Mouse (Mus musculus) adrenal gland, adult 18-20 months (tissue): ENCODE measurements at regions not wholly inside any gene's neighbourhood (a gene's known extent, or its start where the extent isn't known, plus 50 kb on each side); places are given as distances from the start of the nearest gene placed in this dataset.

Experiments used
- DNase-seq, 2 experiments: peaks; one replicate each; pipeline ENCODE4 v3.0.0; 2021 to 2022; ENCODE audit warnings: low spot score in 2 of 2

GRCm38 (mm10) chr1:186572651-186573050, 133.1 kb downstream of the Tgfb2 start:
- DNase-seq: no peak

DNA sequence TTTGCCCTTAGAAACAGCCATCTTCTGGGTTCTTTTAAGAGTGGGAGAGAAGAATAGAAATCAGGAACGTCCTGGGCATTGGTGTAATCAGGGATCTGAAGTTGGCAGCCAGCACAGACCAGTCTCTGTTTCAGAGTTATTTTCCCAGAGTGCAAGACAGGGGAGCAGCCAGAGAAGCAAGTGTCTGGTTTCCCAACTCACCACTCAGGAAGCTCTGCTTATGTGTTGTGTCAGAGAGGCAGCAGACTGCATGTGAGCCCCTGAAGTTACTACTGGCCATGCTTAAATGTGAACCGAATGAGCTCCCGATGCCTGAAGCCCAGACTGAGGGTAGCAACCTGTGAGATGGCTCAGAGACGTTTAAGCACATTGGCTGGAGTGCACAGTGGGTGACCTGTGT, 133.7 kb downstream of the Tgfb2 start:
- DNase-seq: no peak

DNA sequence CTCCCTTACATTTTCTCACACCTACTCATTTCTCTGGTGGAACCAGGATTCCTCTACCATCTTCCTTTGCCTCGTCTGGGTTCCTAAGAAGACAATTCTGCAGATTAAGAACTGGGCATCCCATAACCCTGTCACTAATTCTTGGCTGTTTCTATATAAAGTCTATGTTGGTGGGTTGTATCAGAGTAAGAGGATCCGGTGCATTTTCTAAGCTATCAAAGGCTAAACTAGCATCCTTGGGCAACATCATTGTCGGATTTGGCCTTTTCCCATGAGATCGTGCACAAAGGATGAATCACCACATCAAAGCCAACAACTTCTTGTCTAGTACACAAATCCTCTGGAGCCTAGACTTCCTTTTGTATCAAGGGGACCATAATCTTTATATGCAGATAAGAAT, 137.3 kb downstream of the Tgfb2 start:
- DNase-seq: no peak

- DNase-seq: no peak
Measured at GRCm38 (mm10) chr1:186568076-186568475, 137.7 kb downstream of the Tgfb2 start.

- DNase-seq: no peak
Measured at GRCm38 (mm10) chr1:186567136-186567826, 138.5 kb downstream of the Tgfb2 start.

DNA sequence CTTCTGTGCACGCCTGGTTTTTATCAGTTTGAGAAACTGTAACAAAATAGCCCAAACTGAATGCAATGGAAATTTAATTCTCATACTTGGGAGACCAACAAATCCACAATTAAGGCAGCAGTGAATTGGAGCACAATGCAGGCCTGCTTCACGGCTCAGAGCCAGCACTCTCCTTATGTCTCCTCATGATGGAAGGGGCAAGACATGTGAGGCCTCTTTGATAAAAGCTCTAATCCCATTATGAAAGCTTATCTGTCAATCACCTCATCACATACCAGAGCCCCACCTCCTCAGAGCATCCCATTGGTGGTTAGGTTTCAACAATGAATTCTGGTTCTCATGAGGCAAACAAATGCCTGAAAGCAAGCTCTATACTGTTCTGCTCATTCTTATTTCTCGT, 143.8 kb downstream of the Tgfb2 start:
- no peak for DNase-seq

- DNase-seq: no peak
Measured at GRCm38 (mm10) chr1:186555441-186555975, 150.3 kb downstream of the Tgfb2 start.

DNA sequence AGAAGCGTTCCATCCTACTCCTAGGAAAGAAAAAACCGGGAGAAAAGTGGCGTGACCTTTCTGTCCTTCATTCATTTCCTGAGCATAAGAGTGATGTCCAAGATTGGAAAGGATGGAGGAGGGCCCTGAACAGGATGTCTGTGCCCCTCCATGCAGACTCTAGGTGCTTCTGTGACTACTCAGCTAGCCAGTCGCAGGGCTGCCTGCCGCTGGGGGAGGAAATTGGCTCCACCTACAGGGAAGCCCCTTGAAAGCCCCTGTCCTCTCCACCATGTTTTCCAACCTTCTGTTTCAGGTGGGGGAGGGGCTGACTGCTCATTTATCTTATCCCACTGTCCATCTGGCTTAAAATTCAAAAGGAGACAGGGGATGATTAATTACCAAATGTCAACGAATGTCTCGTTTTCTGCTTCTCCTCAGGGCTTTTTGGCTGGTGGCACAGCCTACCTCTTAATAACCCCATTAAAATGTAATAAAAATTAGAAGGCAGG, 151.2 kb downstream of the Tgfb2 start:
- no peak for DNase-seq

DNA sequence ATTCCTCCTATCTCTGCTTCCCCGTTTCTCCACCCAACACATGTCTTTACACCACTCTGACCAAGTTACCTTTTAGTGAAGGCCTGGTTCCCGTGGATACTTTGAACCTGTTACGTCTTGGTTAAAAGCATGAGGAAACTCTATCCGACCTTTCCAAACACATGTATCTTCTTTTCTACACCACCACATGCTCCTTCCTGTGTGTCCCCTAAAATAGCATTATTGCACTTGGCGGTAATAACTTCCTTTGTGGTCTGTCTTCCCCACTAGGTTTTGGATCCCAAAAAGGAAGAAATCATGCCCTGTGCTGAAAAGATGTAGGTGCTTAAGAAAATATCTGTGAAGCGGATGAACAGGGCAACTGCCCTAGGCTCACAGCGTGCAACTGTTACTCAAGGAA, 153.1 kb downstream of the Tgfb2 start:
- no peak for DNase-seq

GRCm38 (mm10) chr1:186550265-186550885, 155.4 kb downstream of the Tgfb2 start:
- peak; percentile 56 to 60 for DNase-seq

DNA sequence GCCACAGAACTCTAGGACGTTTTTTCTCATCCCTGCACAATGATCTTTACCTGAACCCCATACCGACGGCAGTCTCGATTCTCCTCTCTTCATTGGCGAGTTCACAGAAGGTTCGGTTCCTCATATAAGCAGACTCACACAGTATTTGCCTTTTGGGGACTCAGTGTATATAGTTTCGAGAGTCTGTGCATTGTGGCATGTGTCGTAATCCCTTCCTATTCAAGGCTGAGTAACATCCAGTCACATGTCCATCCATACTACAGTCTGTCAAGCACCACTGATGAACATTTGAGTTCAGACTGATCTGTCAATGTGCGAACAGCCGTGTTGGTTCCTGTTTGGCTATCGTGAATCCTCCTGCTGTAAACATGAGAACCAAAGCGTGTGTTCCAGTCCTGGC, 156.6 kb downstream of the Tgfb2 start:
- no peak for DNase-seq

DNA sequence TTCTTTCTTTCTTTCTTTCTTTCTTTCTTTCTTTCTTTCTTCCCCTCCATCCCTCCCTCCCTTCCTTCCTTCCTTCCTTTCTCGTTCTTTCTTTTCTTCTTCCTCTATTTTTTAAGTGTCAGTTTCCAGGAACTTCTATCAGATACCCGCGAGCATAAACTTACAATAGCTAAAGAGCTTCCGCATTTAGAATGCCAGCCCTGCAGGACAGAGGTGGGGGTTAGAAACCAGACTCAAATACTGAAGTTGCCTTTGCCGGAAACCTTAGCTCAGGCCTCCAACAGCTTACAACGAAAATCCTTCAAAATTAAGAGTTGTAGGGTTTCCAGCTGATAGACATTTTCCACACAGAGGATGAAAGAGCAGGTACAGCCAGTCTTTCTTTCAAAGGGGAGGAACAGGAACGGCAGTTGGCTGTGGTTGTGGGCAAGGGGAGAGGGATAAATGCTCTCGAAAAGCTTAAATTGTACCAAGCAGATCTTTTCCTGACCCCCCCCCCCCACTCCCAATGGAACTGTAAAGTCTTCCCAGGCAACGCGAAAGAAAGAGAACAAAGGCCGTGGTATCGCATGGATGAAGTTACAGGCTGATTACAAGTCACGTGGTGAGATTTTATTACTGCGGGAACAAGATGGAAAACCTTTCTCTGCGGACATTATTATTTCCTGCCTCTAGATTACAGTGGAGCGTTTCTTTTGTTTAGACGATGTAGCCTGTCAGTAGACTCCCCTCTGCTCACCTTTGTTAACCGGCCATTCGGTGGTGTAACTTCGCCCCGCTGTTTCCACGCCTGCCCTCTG, 159.2 kb downstream of the Tgfb2 start:
- no peak for DNase-seq

DNA sequence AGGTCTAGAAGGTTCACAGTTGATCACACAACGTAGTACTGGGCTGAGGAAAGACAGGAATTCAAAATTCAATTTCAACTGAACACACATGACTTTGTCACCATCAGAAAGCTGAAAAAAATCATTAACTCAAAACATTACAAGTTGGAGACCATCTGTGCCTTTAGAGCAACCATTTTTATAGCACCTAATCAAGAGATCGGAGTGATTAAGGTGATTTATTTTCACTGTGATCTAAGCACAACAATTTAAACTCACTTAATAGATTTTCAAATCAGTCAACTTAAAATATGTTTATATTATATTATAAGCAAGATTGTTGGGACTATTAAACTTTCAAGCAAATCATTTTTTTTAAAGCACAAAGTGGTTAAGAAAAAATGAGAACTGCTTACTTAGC, 165.7 kb downstream of the Tgfb2 start:
- no peak for DNase-seq

DNA sequence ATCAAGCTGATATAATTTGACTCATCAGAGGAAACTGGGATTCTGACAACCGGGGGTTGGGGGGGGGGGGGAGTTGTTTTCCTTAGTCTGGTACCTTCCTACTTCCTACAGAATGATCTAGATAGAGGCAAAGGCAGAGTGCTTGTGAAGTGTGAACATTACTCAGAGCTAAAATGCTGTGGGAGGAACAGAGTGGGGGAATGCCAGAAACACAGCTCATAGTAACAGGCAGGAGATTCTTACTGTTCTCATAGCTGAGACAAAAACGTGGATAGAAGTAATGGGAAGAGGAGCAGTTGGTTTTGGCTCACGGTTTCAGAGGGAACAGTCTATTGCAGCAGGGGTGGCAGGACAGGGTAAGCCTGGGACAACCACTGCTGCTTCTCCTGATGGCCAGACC, 167.6 kb downstream of the Tgfb2 start:
- DNase-seq: no peak

DNA sequence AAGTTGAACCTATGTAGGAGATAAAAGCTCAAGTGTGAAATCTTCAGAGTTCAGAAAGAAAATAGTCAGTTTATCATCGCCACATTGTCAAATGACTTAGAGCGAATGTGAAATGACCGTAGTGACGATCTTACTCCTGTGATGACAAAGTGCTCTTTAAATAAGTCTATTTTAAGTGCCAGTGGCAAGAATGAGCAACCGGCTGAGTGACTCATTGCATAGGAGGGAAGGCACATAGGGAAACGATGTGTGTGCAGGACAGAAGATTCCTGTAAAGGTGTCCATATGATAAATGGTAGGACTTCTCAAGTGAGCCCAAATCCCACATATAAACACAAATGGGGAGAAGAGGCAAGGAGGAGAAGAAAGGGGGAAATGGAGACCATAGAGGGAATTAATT, 189.8 kb downstream of the Tgfb2 start:
- DNase-seq: no peak

GRCm38 (mm10) chr1:186515071-186515470, 190.7 kb downstream of the Tgfb2 start:
- no peak for DNase-seq

- no peak for DNase-seq
Measured at GRCm38 (mm10) chr1:186513861-186514260, 191.9 kb downstream of the Tgfb2 start.

GRCm38 (mm10) chr1:186510531-186510930, 195.3 kb downstream of the Tgfb2 start:
- DNase-seq: no peak

- no peak for DNase-seq
Measured at GRCm38 (mm10) chr1:186508358-186508757, 197.4 kb downstream of the Tgfb2 start.

- no peak for DNase-seq
Measured at GRCm38 (mm10) chr1:186507956-186508355, 197.8 kb downstream of the Tgfb2 start.

- DNase-seq: no peak
Measured at GRCm38 (mm10) chr1:186506517-186506916, 199.3 kb downstream of the Tgfb2 start.

GRCm38 (mm10) chr1:186505912-186506311, 199.9 kb downstream of the Tgfb2 start:
- no peak for DNase-seq
